Mouse (Mus musculus): ENCODE measurements around the gene Brk1.

DNA sequence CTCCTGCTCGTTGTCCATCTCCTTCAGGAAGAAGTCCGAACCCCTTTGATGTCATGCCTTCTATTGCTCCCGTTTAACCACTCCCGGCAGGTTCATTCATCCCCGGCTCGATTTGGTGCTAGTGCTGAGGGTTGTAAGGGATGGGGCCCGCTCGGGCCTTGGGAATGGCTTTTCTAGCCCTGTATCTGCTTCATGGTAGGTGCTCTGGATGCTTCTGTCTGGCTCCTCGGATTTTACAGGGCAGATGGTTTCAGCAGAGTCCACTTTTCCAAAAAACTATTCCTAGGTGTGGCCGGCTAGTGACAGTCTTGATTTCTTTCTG lies 613 bp downstream of the Brk1 start:
- TF ChIP-seq CTCF (IDR thresholded peaks at IDR 0.05; ENCODE audit: control insufficient read depth, insufficient read depth, low read length) (no peak), POLR2A (IDR thresholded peaks at IDR 0.05; ENCODE audit: borderline replicate concordance, control insufficient read depth, low read depth, low read length) (no peak)
